Mouse (Mus musculus): ENCODE results near the gene Tcf7.

DNA sequence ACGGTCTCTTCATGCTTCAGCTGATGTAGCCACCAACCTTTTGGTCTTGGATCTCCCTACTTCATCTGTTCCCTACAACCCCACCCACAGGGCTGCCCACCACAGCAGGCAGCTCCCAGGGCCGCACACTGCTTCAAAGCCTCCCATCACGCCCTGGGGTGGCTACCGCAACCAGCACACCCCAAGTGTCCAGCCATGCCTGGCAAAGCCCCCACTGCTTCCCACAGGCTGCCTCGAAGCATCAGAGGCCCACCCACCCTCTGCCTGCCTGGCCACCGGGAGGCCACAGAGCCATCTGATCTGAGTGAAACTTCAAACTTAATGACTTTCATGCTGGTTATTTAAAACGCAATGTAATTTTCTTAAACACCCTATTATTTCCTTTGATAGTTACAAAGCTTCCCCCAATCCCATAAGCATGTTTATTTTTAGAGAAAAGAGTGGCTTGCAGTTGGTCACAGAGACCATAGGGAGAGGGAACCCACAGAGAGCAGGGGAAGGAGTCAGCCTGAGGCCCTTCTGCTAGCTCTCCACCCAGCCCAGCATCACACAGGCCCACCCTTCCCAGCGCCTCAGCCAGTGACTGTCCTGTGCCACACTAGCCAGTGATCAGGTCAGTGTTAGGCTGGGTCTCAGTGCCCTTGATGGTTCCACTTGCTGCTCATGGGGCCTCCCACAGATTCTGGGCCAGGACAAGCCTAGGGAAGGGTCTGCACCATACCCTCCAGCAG is 10.9 kb downstream of the Tcf7 start:
- TF ChIP-seq CTCF (IDR thresholded peaks at IDR 0.05; ENCODE audit: borderline replicate concordance, extremely low read depth, insufficient read depth, insufficient read length) (no peak), POLR2A (IDR thresholded peaks at IDR 0.05; ENCODE audit: borderline replicate concordance, extremely low read depth, insufficient read depth, insufficient read length, poor library complexity, severe bottlenecking) (no peak)

All from brain, embryonic 14.5 days (tissue).